Mouse (Mus musculus): ENCODE results near the gene Bco2.

DNA sequence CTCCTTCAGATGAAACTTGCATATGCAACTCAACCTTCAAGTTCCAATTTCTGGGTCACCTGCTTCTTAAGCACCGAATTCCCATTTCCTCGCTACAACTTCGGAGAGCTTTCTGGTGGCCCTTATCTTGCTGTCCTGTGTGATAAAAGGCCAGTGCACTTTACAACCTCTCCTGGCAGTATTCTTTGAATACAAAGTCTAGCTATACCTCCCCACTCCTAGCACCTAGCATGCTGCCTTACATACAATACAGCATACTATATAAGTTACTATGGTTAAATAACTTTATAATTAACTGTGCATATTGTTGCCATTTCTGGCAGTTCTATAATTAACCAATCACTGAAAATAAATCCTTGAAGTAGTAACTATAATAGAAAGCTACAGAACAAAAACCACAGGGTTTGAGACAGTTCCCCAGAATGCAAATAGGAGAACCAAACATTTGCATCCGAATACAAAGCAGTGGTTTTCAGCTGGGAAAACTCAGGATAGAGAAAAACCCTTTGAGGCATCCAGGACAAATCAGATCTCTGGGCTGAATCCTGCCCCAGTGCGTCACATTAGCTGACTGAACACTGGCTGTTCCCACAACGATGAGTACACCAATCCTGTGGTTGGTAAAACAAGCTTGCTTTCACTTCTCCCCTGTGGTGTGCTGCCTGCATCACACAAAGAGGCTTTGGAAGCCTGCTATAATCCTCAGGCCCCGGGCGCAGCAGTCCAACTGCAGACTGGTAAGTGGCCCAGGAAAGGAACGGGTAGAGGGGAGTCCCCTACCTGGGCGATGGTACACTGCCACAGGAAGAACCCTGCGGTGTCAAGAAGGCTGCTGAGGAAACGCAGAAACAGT, 514 bp downstream of the Bco2 start, which contains the start of gene Il18:
- TF ChIP-seq EP300 (IDR thresholded peaks at IDR 0.05; ENCODE audit: low read depth), result no peak
- TF ChIP-seq CTCF (IDR thresholded peaks at IDR 0.05; ENCODE audit: low read depth), result no peak

Data from liver, embryonic 14.5 days (tissue).